Mouse (Mus musculus) bone marrow, adult 2 months (tissue): ENCODE data around the gene Neu3.

ENCODE experiments used
- CTCF ChIP-seq: fragments of 200-500 bp; IDR thresholded peaks from 2 replicates; pipeline ENCODE4 v1.5.1; 2011; ENCODE audit warnings: low read length, control low read depth; ENCODE audit not compliant: control insufficient read depth, insufficient read depth
- POLR2A ChIP-seq: fragments of 200-500 bp; IDR thresholded peaks from 2 replicates; pipeline ENCODE4 v1.6.1; 2011; ENCODE audit warnings: low read depth, mild to moderate bottlenecking, control low read depth, low read length, borderline replicate concordance; ENCODE audit not compliant: control insufficient read depth

DNA sequence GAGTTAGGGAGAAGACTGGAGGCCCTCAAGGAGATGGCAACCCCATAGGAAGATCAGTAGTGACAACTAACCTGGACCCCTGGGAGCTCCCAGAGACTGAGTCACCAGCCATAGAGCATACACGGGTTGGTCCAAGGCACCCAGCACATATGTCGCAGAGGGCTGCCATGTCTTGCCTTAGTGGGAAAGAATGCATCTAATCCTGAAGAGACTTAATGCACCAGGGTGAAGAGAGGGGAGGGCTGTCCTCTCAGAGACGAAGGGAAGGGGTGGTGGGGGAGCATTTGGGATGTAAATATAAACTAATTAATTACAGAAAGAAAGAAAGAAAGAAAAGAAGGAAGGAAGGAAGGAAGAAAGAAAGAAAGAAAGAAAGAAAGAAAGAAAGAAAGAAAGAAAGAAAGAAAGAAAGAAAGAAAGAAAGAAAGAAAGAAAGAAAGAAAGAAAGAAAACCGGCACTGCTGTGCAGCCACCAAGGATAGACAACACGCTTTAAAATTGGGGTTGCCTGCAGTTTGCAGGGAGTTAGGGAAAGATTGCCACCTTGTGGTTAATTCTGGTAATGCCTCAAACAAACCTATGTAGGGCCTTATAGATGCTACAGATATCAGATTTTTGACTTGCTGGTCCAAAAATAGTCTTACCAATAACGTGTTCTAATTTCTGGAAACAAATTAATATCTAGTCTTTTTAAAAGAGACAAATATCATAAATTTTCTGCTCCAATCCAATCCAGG, 30.1 kb downstream of the Neu3 start:
- TF ChIP-seq CTCF (peak; percentile 32), POLR2A (no peak)
